8 mouse cellular contexts compared by ENCODE assay signal in the genomic region with DNA sequence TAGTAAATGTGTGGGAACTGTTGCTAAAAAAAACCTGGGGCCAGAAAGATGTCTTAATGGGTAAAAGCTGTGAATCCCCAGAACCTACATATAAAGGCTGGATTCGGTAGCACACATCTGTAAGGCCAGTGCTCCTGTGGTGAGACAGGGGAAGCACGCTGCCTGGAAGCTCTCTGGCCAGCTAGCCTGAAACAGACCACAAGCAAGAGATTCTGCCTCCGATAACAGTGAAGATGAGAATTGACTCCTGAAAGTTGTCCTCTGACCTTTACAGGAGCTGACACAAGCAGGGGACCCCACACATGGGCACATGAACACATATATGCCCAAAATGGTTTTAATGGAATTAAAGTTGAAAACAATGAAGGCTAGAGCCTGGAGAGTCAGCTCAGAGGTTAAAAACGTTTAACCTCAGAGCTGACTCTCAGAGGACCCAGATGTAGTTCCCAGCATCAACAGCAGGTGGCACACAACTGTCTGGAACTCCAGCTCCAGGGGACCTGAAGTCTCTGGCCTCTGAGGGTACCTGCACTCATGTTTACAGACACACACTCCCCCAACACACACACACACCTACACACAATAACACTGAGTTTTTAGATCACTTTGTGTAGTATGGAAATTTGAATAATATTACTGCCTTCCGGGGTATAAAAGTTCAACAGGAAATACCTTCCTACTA. TPM values are rescaled to one million over a fixed set of nuclear protein-coding genes. Genes with fewer than 3 reads are reported as not detected.
DNase-seq lines count a peak whose midpoint lies in the region; ATAC-seq and TF ChIP-seq lines count a peak whose summit lies in the region.

No protein-coding gene starts in this region.

- no peaks in the 10 kb centered on the region for H3K4me1 ChIP-seq in kidney, adult 2 months (ENCODE audit: control insufficient read depth, insufficient read depth, low read length)
- H3K4me1 ChIP-seq in midbrain, embryonic 16.5 days (ENCODE audit: control insufficient read depth, insufficient read depth, low read length) = no peaks in the 10 kb centered on the region

- no peaks in the 10 kb centered on the region for H3K36me3 ChIP-seq in kidney, adult 2 months (ENCODE audit: control insufficient read depth, insufficient read depth, low read length)
- no peaks in the 10 kb centered on the region for H3K36me3 ChIP-seq in midbrain, embryonic 16.5 days (ENCODE audit: control insufficient read depth, insufficient read depth, low read length)

- peak; percentile 75 for DNase-seq in kidney, adult 2 months
- no peak for DNase-seq in kidney, adult 11 months
- peak; percentile 88 for DNase-seq in adrenal gland, postnatal 14 days
- DNase-seq in embryo, embryonic 9.5 days (ENCODE audit: extremely low spot score) = peak; percentile 71
- peak; percentile 90 for DNase-seq in heart, postnatal 4 days
- peak; percentile 77 for DNase-seq in left cerebral cortex, postnatal 4 days
- DNase-seq in testis, postnatal 10 days (ENCODE audit: low spot score) = peak; percentile 91

- H3K4me2 ChIP-seq in midbrain, embryonic 16.5 days (ENCODE audit: low read length) = no peak overlapping the region

- 0 out of 2 replicates have a peak, but pooled peaks have one; percentile 36 for ATAC-seq in midbrain, embryonic 16.5 days

- 63% methylated on average over 5 of the region's 5 CpGs for WGBS in kidney, adult 2 months
- WGBS in midbrain, embryonic 16.5 days = 50% methylated on average over 5 of the region's 5 CpGs

- no peaks in the 10 kb centered on the region for H3K9me3 ChIP-seq in midbrain, embryonic 16.5 days (replicated peaks; ENCODE audit: control insufficient read depth, low read length, poor library complexity, severe bottlenecking)

- no peak for TF ChIP-seq POLR2A in kidney, adult 2 months (IDR thresholded peaks at IDR 0.05; ENCODE audit: low read depth, low read length)

- H3K9ac ChIP-seq in midbrain, embryonic 16.5 days (ENCODE audit: low read depth, low read length) = no peak overlapping the region

- H3K4me3 ChIP-seq in kidney, adult 2 months (ENCODE audit: insufficient read depth, low read depth, low read length) = no peak overlapping the region
- H3K4me3 ChIP-seq in midbrain, embryonic 16.5 days (ENCODE audit: low read depth, low read length) = no peak overlapping the region

- H3K27ac ChIP-seq in kidney, adult 2 months (ENCODE audit: insufficient read depth, low read depth, low read length) = no peak overlapping the region
- no peak overlapping the region for H3K27ac ChIP-seq in midbrain, embryonic 16.5 days (ENCODE audit: low read length)

- no peaks in the 10 kb centered on the region for H3K27me3 ChIP-seq in kidney, adult 2 months (replicated peaks; ENCODE audit: control insufficient read depth, insufficient read depth, low read length)
- no peaks in the 10 kb centered on the region for H3K27me3 ChIP-seq in midbrain, embryonic 16.5 days (ENCODE audit: control insufficient read depth, insufficient read depth, low read depth, low read length)

- intact Hi-C loops in left cerebral cortex, postnatal 4 days (cut with DNase I) = no loop called here

- TF ChIP-seq CTCF in kidney, adult 2 months (conservative IDR thresholded peaks at IDR 0.05; ENCODE audit: insufficient read depth, insufficient read length, low read depth, low read length) = peak; percentile 84

RNA-seq across cellular contexts. Expression of gene Trim2, which starts 45.8 kb away (rescaled TPM):
- polyA plus RNA-seq in kidney, adult 2 months (2012; rRNA removed) = 44.5 and 49.2 TPM in 2 replicates
- 53.5 and 56.7 TPM in 2 replicates for total RNA-seq in adrenal gland, postnatal 14 days (2021)
- total RNA-seq in heart, postnatal 4 days (2021) = 10 to 100 TPM in 1 of 2 experiments, 1 to 10 TPM in 1; 8.9 to 10.1 TPM
- total RNA-seq in left cerebral cortex, postnatal 4 days (2021) = 100 to 1,000 TPM; 331 to 352 TPM
- 174 and 182 TPM in 2 replicates for polyA plus RNA-seq in midbrain, embryonic 16.5 days (2015; fragmentation: Nextera tagmentation; extraction: Ambion mirVana)
